ENCODE assay signal across 8 mouse cellular contexts in the genomic region with DNA sequence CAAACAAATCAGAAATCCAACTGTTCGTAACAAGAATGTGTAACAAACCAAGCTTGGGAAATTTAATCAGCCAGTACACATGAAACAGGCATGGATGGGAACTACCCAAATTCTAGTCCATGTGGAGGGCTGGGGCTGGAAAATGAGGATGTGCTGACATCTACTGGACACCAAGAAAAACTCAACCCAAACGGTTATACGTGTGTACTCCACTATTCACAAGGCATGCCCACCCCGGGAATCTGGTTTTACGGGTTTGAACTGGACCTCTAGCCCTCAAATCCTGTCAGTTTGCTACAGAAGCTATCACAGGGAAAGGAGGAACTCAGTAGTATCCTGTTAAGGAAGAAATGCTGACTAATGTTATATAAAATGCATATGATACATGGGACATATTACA. TPM values are rescaled to one million over a fixed set of nuclear protein-coding genes. Genes with fewer than 3 reads are reported as not detected.
DNase-seq lines count a peak whose midpoint lies in the region; ATAC-seq lines count a peak whose summit lies in the region.

No protein-coding gene starts in this region.

- peak; percentile 28 for DNase-seq in heart, adult 8-10 months (ENCODE audit: low spot score)
- no peak for DNase-seq in heart, embryonic 10.5 days (ENCODE audit: low spot score)
- peak; percentile 71 for DNase-seq in cerebellum, adult 8-10 months
- DNase-seq in frontal cortex, postnatal 10 days (ENCODE audit: low spot score in 2 of 2): peak; percentile 28 to 59
- DNase-seq in left cerebral cortex, adult 18-20 months (ENCODE audit: low spot score in 2 of 2): peak; percentile 52 to 70
- DNase-seq in right cerebral cortex, postnatal 25 days: peak; percentile 52

- no peak overlapping the region for H3K27ac ChIP-seq in heart, embryonic 10.5 days

- H3K36me3 ChIP-seq in heart, embryonic 10.5 days: no peaks in the 10 kb centered on the region

- no peaks in the 10 kb centered on the region for H3K4me1 ChIP-seq in heart, embryonic 10.5 days

- H3K4me3 ChIP-seq in heart, embryonic 10.5 days: no peak overlapping the region

- no peaks in the 10 kb centered on the region for H3K9me3 ChIP-seq in heart, embryonic 10.5 days

- 14% methylated on average over 5 of the region's 5 CpGs for WGBS in heart, embryonic 10.5 days

- ATAC-seq in inflammation-experienced regulatory T-cells, adult 6 months: peak; percentile 96
- ATAC-seq in megakaryocyte-erythroid progenitor cell, adult 5-6 weeks (replicated peaks; ENCODE audit: low FRiP score, low TSS enrichment, poor library complexity, severe bottlenecking): peak; percentile 89

- peaks cover 8% of the 10 kb centered on the region for H3K27me3 ChIP-seq in heart, embryonic 10.5 days (ENCODE audit: insufficient read depth, poor library complexity, severe bottlenecking)

RNA-seq across cellular contexts. Expression of gene M1ap, which starts 24.3 kb away (rescaled TPM):
- not detected for total RNA-seq in heart, adult 8-10 months (2022)
- polyA plus RNA-seq in heart, embryonic 10.5 days (2016; fragmentation: Nextera tagmentation; extraction: Ambion mirVana): 0.34 and 0.87 TPM in 2 replicates
- polyA plus RNA-seq in inflammation-experienced regulatory T-cells, adult 6 months (2017; shearing (Covaris generic)): 1 to 10 TPM in 1 of 3 experiments, under 1 TPM in 1, not detected in 1; 0.17 to 1.8 TPM
- total RNA-seq in left cerebral cortex, adult 18-20 months (2021): not detected
- 11.4 and 16.2 TPM in 2 replicates for total RNA-seq in megakaryocyte-erythroid progenitor cell, adult 5-6 weeks (2014; fragmentation: Nextera tagmentation)
- total RNA-seq in megakaryocyte-erythroid progenitor cell, adult 5-6 weeks (2017): 7.5 and 10.2 TPM in 2 replicates

RNA-seq across cellular contexts. Expression of gene Sema4f, which starts 31.5 kb away (rescaled TPM):
- total RNA-seq in heart, adult 8-10 months (2022): under 1 TPM in 3 of 4 experiments, not detected in 1; 0.17 to 0.31 (median 0.22) TPM
- 0.09 and 0.30 TPM in 2 replicates for polyA plus RNA-seq in heart, embryonic 10.5 days (2016; fragmentation: Nextera tagmentation; extraction: Ambion mirVana)
- polyA plus RNA-seq in inflammation-experienced regulatory T-cells, adult 6 months (2017; shearing (Covaris generic)): 1 to 10 TPM; 2.4 to 3.6 (median 3.1) TPM
- total RNA-seq in left cerebral cortex, adult 18-20 months (2021): 10 to 100 TPM; 37.8 to 41.2 TPM
- total RNA-seq in megakaryocyte-erythroid progenitor cell, adult 5-6 weeks (2014; fragmentation: Nextera tagmentation): not detected in 2 replicates
- not detected in 2 replicates for total RNA-seq in megakaryocyte-erythroid progenitor cell, adult 5-6 weeks (2017)

Comparison
In these comparisons a context has a peak if more than half of its experiments do, and no peak if none do; other contexts are left out.
1. RNA of gene M1ap, which starts 24.3 kb away (total RNA-seq): 7.5 to 16.2 TPM in megakaryocyte-erythroid progenitor cell, adult 5-6 weeks; not detected in heart, adult 8-10 months and not detected in left cerebral cortex, adult 18-20 months; every median in the first group is over 4 times any median in the second.
2. RNA of gene Sema4f, which starts 31.5 kb away (total RNA-seq): 37.8 to 41.2 TPM in left cerebral cortex, adult 18-20 months; 0.17 to 0.31 TPM in heart, adult 8-10 months and not detected in megakaryocyte-erythroid progenitor cell, adult 5-6 weeks; every median in the first group is over 10 times any median in the second.